Comparison of ENCODE assay signal across 8 mouse cellular contexts in the genomic region with DNA sequence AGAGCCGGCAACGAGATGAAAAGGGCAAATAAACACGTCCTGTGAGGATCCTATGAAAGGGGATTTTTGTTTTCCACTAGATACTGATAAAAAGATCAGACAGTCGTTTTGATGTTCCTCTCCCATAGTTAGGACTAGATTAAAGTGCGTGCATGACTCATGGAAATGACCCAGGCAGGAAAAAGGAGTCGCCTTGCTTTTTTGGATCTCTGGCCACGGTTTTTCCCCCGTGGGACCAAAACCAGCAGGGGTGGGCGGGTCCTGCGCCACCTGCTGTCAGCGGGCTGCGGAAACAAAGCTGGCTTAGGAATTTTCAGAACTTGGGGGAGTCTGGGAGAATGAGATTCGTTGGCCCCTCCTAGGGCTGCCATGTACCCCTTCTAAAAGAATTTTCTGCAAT.
DNase-seq lines count a peak whose midpoint lies in the region; ATAC-seq and TF ChIP-seq lines count a peak whose summit lies in the region.

No protein-coding gene starts in this region.

- H3K4me1 ChIP-seq in brown adipose tissue, adult 24 weeks (ENCODE audit: control insufficient read depth, insufficient read depth, insufficient read length, low read length) = peaks cover 12% of the 10 kb centered on the region
- H3K4me1 ChIP-seq in intestine, embryonic 14.5 days (replicated peaks; ENCODE audit: control insufficient read depth, insufficient read depth, low read length) = peaks cover 18% of the 10 kb centered on the region
- peaks cover 0 to 1% of the 10 kb centered on the region in 2 experiments; a peak in 2 of 4 replicates for H3K4me1 ChIP-seq in liver, embryonic 14.5 days (replicated peaks; ENCODE audit: control insufficient read depth in 2 of 2, insufficient read depth in 2 of 2, low read length in 1 of 2)

- peak overlapping the region; percentile 94 for H3K27ac ChIP-seq in brown adipose tissue, adult 24 weeks (replicated peaks; ENCODE audit: low read depth, low read length)
- no peak overlapping the region for H3K27ac ChIP-seq in intestine, embryonic 14.5 days (ENCODE audit: low read depth)
- no peak overlapping the region for H3K27ac ChIP-seq in liver, embryonic 14.5 days

- no peak for ATAC-seq in CD4-positive, CD25-positive, alpha-beta regulatory T cell, adult 4 months
- no peak for ATAC-seq in intestine, embryonic 14.5 days (replicated peaks; ENCODE audit: low FRiP score, low TSS enrichment, low read depth)
- ATAC-seq in liver, embryonic 14.5 days (ENCODE audit: insufficient read depth) = no peak

- H3K9me3 ChIP-seq in intestine, embryonic 14.5 days (ENCODE audit: control insufficient read depth, low read length) = no peaks in the 10 kb centered on the region
- no peaks in the 10 kb centered on the region for H3K9me3 ChIP-seq in liver, embryonic 14.5 days (ENCODE audit: control insufficient read depth, low read length)

- no peak for TF ChIP-seq EP300 in liver, embryonic 14.5 days (IDR thresholded peaks at IDR 0.05; ENCODE audit: low read depth)

- H3K4me3 ChIP-seq in brown adipose tissue, adult 24 weeks (ENCODE audit: insufficient read depth, low read depth, low read length) = peak overlapping the region; percentile 42
- H3K4me3 ChIP-seq in intestine, embryonic 14.5 days (ENCODE audit: low read depth, low read length) = no peak overlapping the region
- H3K4me3 ChIP-seq in liver, embryonic 14.5 days (ENCODE audit: insufficient read depth in 1 of 2, low read depth in 2 of 2, low read length in 2 of 2) = no peak overlapping the region

- 6% methylated on average over 13 of the region's 13 CpGs for WGBS in intestine, embryonic 14.5 days
- WGBS in liver, embryonic 14.5 days (ENCODE audit: insufficient replicate concordance) = 11% methylated on average over 13 of the region's 13 CpGs

- TF ChIP-seq CTCF in liver, embryonic 14.5 days (IDR thresholded peaks at IDR 0.05; ENCODE audit: low read depth) = peak; percentile 72

- no peaks in the 10 kb centered on the region for H3K36me3 ChIP-seq in intestine, embryonic 14.5 days (ENCODE audit: control insufficient read depth, insufficient read depth, low read length)
- no peaks in the 10 kb centered on the region for H3K36me3 ChIP-seq in liver, embryonic 14.5 days (replicated peaks; ENCODE audit: control insufficient read depth, insufficient read depth, low read depth)

- peak overlapping the region; percentile 46 for H3K4me2 ChIP-seq in intestine, embryonic 14.5 days (ENCODE audit: low read length)
- peak overlapping the region; percentile 36 for H3K4me2 ChIP-seq in liver, embryonic 14.5 days (ENCODE audit: low read depth)

- DNase-seq in CD4-positive, CD25-positive, alpha-beta regulatory T cell, adult 2 months (ENCODE audit: low read depth, low spot score) = peak; percentile 51
- peak; percentile 49 to 66 for DNase-seq in gastrocnemius, postnatal 4 days (ENCODE audit: low spot score in 2 of 2)
- no peak for DNase-seq in intestine, embryonic 14.5 days (ENCODE audit: low spot score)
- DNase-seq in liver, embryonic 14.5 days (ENCODE audit: low read depth in 3 of 3, low spot score in 3 of 3) = no peak
- peak; percentile 51 for DNase-seq in neural tube, embryonic 10.5 days (ENCODE audit: extremely low spot score, low spot score)
- DNase-seq in thymus, postnatal 14 days = peak; percentile 50

- H3K27me3 ChIP-seq in intestine, embryonic 14.5 days (replicated peaks; ENCODE audit: control insufficient read depth, insufficient read depth, low read length) = no peaks in the 10 kb centered on the region
- H3K27me3 ChIP-seq in liver, embryonic 14.5 days (ENCODE audit: control insufficient read depth, insufficient read depth, low read length) = no peaks in the 10 kb centered on the region

- H3K9ac ChIP-seq in intestine, embryonic 14.5 days (ENCODE audit: low read length) = no peak overlapping the region
- no peak overlapping the region for H3K9ac ChIP-seq in liver, embryonic 14.5 days (replicated peaks)

Comparison
In these comparisons a context has a peak if more than half of its experiments do, and no peak if none do; other contexts are left out.
1. DNase-seq: peak in CD4-positive, CD25-positive, alpha-beta regulatory T cell, adult 2 months (single experiment), gastrocnemius, postnatal 4 days (2 of 2), neural tube, embryonic 10.5 days (single experiment) and thymus, postnatal 14 days (single experiment); none in intestine, embryonic 14.5 days (single experiment) and liver, embryonic 14.5 days (0 of 3).